Mouse (Mus musculus) stomach, postnatal 0 days (tissue): ENCODE measurements around the gene Cgnl1. TPM values are rescaled to one million over a fixed set of nuclear protein-coding genes. Genes with fewer than 3 reads are reported as not detected.

ENCODE experiments used
- ATAC-seq: fragments of 200-750 bp; cut with Nextera tagmentation; 2 replicates; pipeline ENCODE4 v1.8.0; 2017; ENCODE audit not compliant: low FRiP score, low TSS enrichment
- DNase-seq: peaks from one replicate; pipeline ENCODE4 v3.0.0-alpha.2; 2016; ENCODE audit warnings: low spot score
- H3K27ac ChIP-seq: fragments of 300-500 bp; sonication (generic); replicated peaks from 2 replicates; pipeline ENCODE4 v1.5.1; 2014; ENCODE audit warnings: mild to moderate bottlenecking, control low read depth
- H3K27me3 ChIP-seq: fragments of 300-500 bp; sonication (generic); 2 replicates; pipeline ENCODE4 v1.6.1; 2014; ENCODE audit warnings: low read length; ENCODE audit not compliant: control insufficient read depth, insufficient read depth
- H3K36me3 ChIP-seq: fragments of 300-500 bp; sonication (generic); 2 replicates; pipeline ENCODE4 v1.6.1; 2014; ENCODE audit warnings: low read length, mixed read lengths; ENCODE audit not compliant: control insufficient read depth, insufficient read depth
- H3K4me1 ChIP-seq: fragments of 300-500 bp; sonication (generic); replicated peaks from 2 replicates; pipeline ENCODE4 v1.6.1; 2014; ENCODE audit warnings: antibody characterized with exemption; ENCODE audit not compliant: control insufficient read depth, insufficient read depth
- H3K4me2 ChIP-seq: fragments of 300-500 bp; sonication (generic); replicated peaks from 2 replicates; pipeline ENCODE4 v1.6.1; 2014; ENCODE audit warnings: low read depth, mild to moderate bottlenecking, control low read depth, moderate library complexity
- H3K4me3 ChIP-seq: fragments of 300-500 bp; sonication (generic); 2 replicates; pipeline ENCODE4 v1.5.1; 2014; ENCODE audit warnings: low read depth, low read length, control low read depth
- H3K9ac ChIP-seq: fragments of 300-500 bp; sonication (generic); 2 replicates; pipeline ENCODE4 v1.6.1; 2014; ENCODE audit warnings: mild to moderate bottlenecking, low read length, control low read depth, mixed read lengths
- H3K9me3 ChIP-seq: fragments of 300-500 bp; sonication (generic); 2 replicates; pipeline ENCODE4 v1.6.1; 2016; ENCODE audit warnings: low read length; ENCODE audit not compliant: control insufficient read depth
- CTCF ChIP-seq: IDR thresholded peaks from 2 replicates; pipeline ENCODE4 v1.5.1; 2016; ENCODE audit warnings: antibody characterized with exemption, low read depth, mild to moderate bottlenecking, moderate library complexity
- EP300 ChIP-seq: optimal IDR thresholded peaks from 2 replicates; pipeline ENCODE3; 2016; ENCODE audit warnings: antibody characterized with exemption
- WGBS: fragments of 180-500 bp; shearing (Covaris S2); extraction: QIAGEN DNeasy Blood & Tissue Kit; methylation state at CpG from one replicate; pipeline ENCODE4 v1.1.7; 2014; 5-methylcytosine and 5-hydroxymethylcytosine counted together
- polyA plus RNA-seq: library from polyadenylated mRNA; unstranded; fragments of >200 nt; fragmentation: Nextera tagmentation; extraction: Ambion mirVana; gene quantifications from 2 replicates; pipeline ENCODE4 v1.2.1, GENCODE M21; 2015

Gene Cgnl1
- polyA plus RNA-seq, 1 experiment from 2014 or later, result 6.3 TPM

- Histone ChIP-seq H3K4me3 (no peak overlapping the region), H3K36me3 (no peaks in the 10 kb centered on the region), H3K27me3 (no peaks in the 10 kb centered on the region), H3K9me3 (no peaks in the 10 kb centered on the region), H3K4me1 (no peaks in the 10 kb centered on the region), H3K4me2 (no peak overlapping the region), H3K9ac (no peak overlapping the region), H3K27ac (no peak overlapping the region)
- ATAC-seq (no peak), DNase-seq (peak; percentile 56)
- 52% methylated on average over 8 of the region's 8 CpGs for WGBS
- TF ChIP-seq CTCF (peak; percentile 76), EP300 (no peak)
Measured at GRCm38 (mm10) chr9:71617363-71617762, 154.0 kb downstream of the Cgnl1 start.

GRCm38 (mm10) chr9:71616185-71616584, 155.2 kb downstream of the Cgnl1 start:
- ATAC-seq, result peak; percentile 66; the same call in 1 of the 2 replicates

GRCm38 (mm10) chr9:71614643-71615042, 156.8 kb downstream of the Cgnl1 start:
- H3K9ac ChIP-seq, result no peak overlapping the region
- no peaks in the 10 kb centered on the region for H3K27me3 ChIP-seq
- H3K27ac ChIP-seq, result no peak overlapping the region
- no peak overlapping the region for H3K4me3 ChIP-seq
- DNase-seq (peak; percentile 63), ATAC-seq (no peak; the same call in 1 of the 2 replicates)
- no peaks in the 10 kb centered on the region for H3K36me3 ChIP-seq
- H3K4me2 ChIP-seq, result no peak overlapping the region
- 33% methylated on average over 2 of the region's 2 CpGs for WGBS
- no peaks in the 10 kb centered on the region for H3K4me1 ChIP-seq
- no peaks in the 10 kb centered on the region for H3K9me3 ChIP-seq
- no peak for TF ChIP-seq EP300
- TF ChIP-seq CTCF, result peak; percentile 84

More at GRCm38 (mm10) chr9:71616185-71616584, 155.2 kb downstream of the Cgnl1 start:
- H3K4me1 ChIP-seq, result no peaks in the 10 kb centered on the region
- WGBS, result 2% methylated on average over 3 of the region's 3 CpGs
- H3K9me3 ChIP-seq, result no peaks in the 10 kb centered on the region
- peak; percentile 82 for DNase-seq
- H3K4me2 ChIP-seq, result no peak overlapping the region
- no peaks in the 10 kb centered on the region for H3K27me3 ChIP-seq
- no peak overlapping the region for H3K4me3 ChIP-seq
- no peak overlapping the region for H3K9ac ChIP-seq
- no peak overlapping the region for H3K27ac ChIP-seq
- H3K36me3 ChIP-seq, result no peaks in the 10 kb centered on the region
- no peak for TF ChIP-seq EP300
- TF ChIP-seq CTCF, result peak; percentile 98

GRCm38 (mm10) chr9:71612981-71613380, 158.4 kb downstream of the Cgnl1 start:
- ATAC-seq, result 0 out of 2 replicates have a peak, but pooled peaks have one; percentile 12

GRCm38 (mm10) chr9:71611876-71612275, 159.5 kb downstream of the Cgnl1 start:
- 71% methylated on average over 4 of the region's 4 CpGs for WGBS
- Histone ChIP-seq H3K4me2 (no peak overlapping the region), H3K9ac (no peak overlapping the region), H3K27ac (no peak overlapping the region), H3K9me3 (no peaks in the 10 kb centered on the region), H3K27me3 (no peaks in the 10 kb centered on the region), H3K4me1 (no peaks in the 10 kb centered on the region), H3K4me3 (no peak overlapping the region), H3K36me3 (no peaks in the 10 kb centered on the region)
- no peak for ATAC-seq
- no peak for DNase-seq
- TF ChIP-seq CTCF (no peak), EP300 (no peak)

More at GRCm38 (mm10) chr9:71612981-71613380, 158.4 kb downstream of the Cgnl1 start:
- Histone ChIP-seq H3K9ac (no peak overlapping the region), H3K36me3 (no peaks in the 10 kb centered on the region), H3K4me3 (no peak overlapping the region), H3K9me3 (no peaks in the 10 kb centered on the region), H3K4me2 (no peak overlapping the region), H3K4me1 (no peaks in the 10 kb centered on the region), H3K27me3 (no peaks in the 10 kb centered on the region), H3K27ac (no peak overlapping the region)
- DNase-seq, result peak; percentile 46
- TF ChIP-seq EP300 (no peak), CTCF (peak; percentile 91)
- WGBS, result 88% methylated on average over 6 of the region's 6 CpGs

- no peaks in the 10 kb centered on the region for H3K9me3 ChIP-seq
- H3K4me2 ChIP-seq, result no peak overlapping the region
- H3K27me3 ChIP-seq, result no peaks in the 10 kb centered on the region
- DNase-seq (peak; percentile 41), ATAC-seq (peak; percentile 73)
- no peaks in the 10 kb centered on the region for H3K4me1 ChIP-seq
- no peak overlapping the region for H3K4me3 ChIP-seq
- 29% methylated on average over 6 of the region's 6 CpGs for WGBS
- no peak overlapping the region for H3K27ac ChIP-seq
- TF ChIP-seq CTCF (no peak), EP300 (no peak)
- H3K36me3 ChIP-seq, result no peaks in the 10 kb centered on the region
- no peak overlapping the region for H3K9ac ChIP-seq
Measured at GRCm38 (mm10) chr9:71609010-71609409, 162.4 kb downstream of the Cgnl1 start.
